Mouse (Mus musculus) heart, adult 2 months (tissue): ENCODE data around the gene Adgrb3. TPM values are rescaled to one million over a fixed set of nuclear protein-coding genes. Genes with fewer than 3 reads are reported as not detected.
A peak's percentile ranks its signal among the peaks of the same experiment; 100 is the strongest.

ENCODE experiments used
- DNase-seq, 2 experiments: peaks; one replicate each; pipeline ENCODE4 v3.0.0; 2021
- H3K27ac ChIP-seq: fragments of 200-600 bp; 2 replicates; pipeline ENCODE4 v1.8.1; 2022
- H3K27me3 ChIP-seq: fragments of 200-500 bp; 2 replicates; pipeline ENCODE4 v1.6.1; 2012; ENCODE audit warnings: mild to moderate bottlenecking, low read length, inconsistent platforms, mixed read lengths; ENCODE audit not compliant: control insufficient read depth, insufficient read depth
- H3K36me3 ChIP-seq: fragments of 200-500 bp; 2 replicates; pipeline ENCODE4 v1.6.1; 2012; ENCODE audit warnings: low read length, inconsistent platforms; ENCODE audit not compliant: control insufficient read depth, insufficient read depth
- H3K4me1 ChIP-seq: fragments of 200-500 bp; 2 replicates; pipeline ENCODE4 v1.6.1; 2011; ENCODE audit warnings: low read length; ENCODE audit not compliant: control insufficient read depth, insufficient read depth
- H3K4me3 ChIP-seq: fragments of 200-600 bp; 2 replicates; pipeline ENCODE4 v1.8.1; 2022
- H3K79me2 ChIP-seq: fragments of 200-500 bp; replicated peaks from 2 replicates; pipeline ENCODE4 v1.6.1; 2012; ENCODE audit warnings: mild to moderate bottlenecking, inconsistent platforms, low read length, moderate library complexity, mixed read lengths; ENCODE audit not compliant: control insufficient read depth, insufficient read depth
- H3K9ac ChIP-seq: fragments of 200-500 bp; 2 replicates; pipeline ENCODE4 v1.6.1; 2012; ENCODE audit warnings: low read depth, mild to moderate bottlenecking, control low read depth, inconsistent platforms, low read length, mixed read lengths
- CTCF ChIP-seq: fragments of 200-600 bp; IDR thresholded peaks from 2 replicates; pipeline ENCODE4 v1.8.1; 2022; ENCODE audit warnings: antibody characterized with exemption, mild to moderate bottlenecking, moderate library complexity
- EP300 ChIP-seq: fragments of 200-500 bp; IDR thresholded peaks from 2 replicates; pipeline ENCODE4 v1.6.1; 2011; ENCODE audit warnings: low read depth, low read length, control low read depth; ENCODE audit not compliant: insufficient read depth
- POLR2A ChIP-seq: fragments of 200-500 bp; IDR thresholded peaks from 2 replicates; pipeline ENCODE4 v1.6.1; 2011; ENCODE audit warnings: mild to moderate bottlenecking, low read depth, low read length, control low read depth; ENCODE audit not compliant: insufficient read depth
- WGBS: fragments of 180-500 bp; shearing (Covaris S2); methylation state at CpG from one replicate; pipeline ENCODE4 v1.1.7; 2018; 5-methylcytosine and 5-hydroxymethylcytosine counted together
- intact Hi-C: fragments of 180-260 bp; cut with DNase I; formaldehyde crosslinking; loops from one replicate; pipeline ENCODE4 v1.15.1; 2025
- polyA plus RNA-seq: library from polyadenylated mRNA; depleted of rRNA; stranded (reverse); fragments of >200 nt; gene quantifications from 2 replicates; pipeline ENCODE4 v1.2.3, GENCODE M21; 2012
- total RNA-seq, 2 experiments: library from RNA; stranded (reverse); gene quantifications; 2 replicates each; pipeline ENCODE4 v1.2.3; 2021

Gene Adgrb3
- total and polyA plus RNA-seq, 3 experiments = not detected

GRCm38 (mm10) chr1:25228381-25229244 is 600.9 kb downstream of the Adgrb3 start:
- DNase-seq = peak; percentile 46 to 67
- Histone ChIP-seq H3K79me2 (no peaks in the 10 kb centered on the region), H3K9ac (no peak overlapping the region), H3K4me1 (no peaks in the 10 kb centered on the region), H3K36me3 (no peaks in the 10 kb centered on the region), H3K27me3 (no peaks in the 10 kb centered on the region), H3K27ac (no peak overlapping the region), H3K4me3 (no peak overlapping the region)
- TF ChIP-seq CTCF (no peak), POLR2A (no peak), EP300 (no peak)
- 7% methylated on average over 37 of the region's 37 CpGs for WGBS
- intact Hi-C loops = no loop called here

DNA sequence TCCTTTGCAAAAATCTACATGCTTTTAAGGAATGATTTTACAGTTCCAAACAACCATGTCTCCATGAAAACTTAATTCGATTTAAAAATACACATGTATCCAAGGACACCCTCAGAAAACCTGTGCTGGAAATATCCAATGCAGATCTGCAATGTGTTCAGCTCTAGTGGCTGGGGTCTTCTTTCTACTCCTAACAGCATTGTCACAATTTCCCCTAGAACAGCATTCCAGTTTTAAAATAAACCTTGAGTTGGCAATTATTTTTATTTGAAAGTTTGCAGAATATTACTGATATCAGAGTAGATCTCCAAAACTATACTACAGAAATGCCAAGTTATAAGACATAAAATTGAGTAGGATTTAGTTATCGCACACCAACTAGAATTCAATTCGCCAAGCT is 601.6 kb downstream of the Adgrb3 start:
- Histone ChIP-seq H3K27me3 (no peaks in the 10 kb centered on the region), H3K4me3 (no peak overlapping the region), H3K36me3 (no peaks in the 10 kb centered on the region), H3K27ac (no peak overlapping the region), H3K79me2 (no peaks in the 10 kb centered on the region), H3K9ac (no peak overlapping the region), H3K4me1 (no peaks in the 10 kb centered on the region)
- 49% methylated on average over 3 of the region's 3 CpGs for WGBS
- TF ChIP-seq EP300 = no peak
- TF ChIP-seq POLR2A = no peak
- TF ChIP-seq CTCF = no peak
- no peak for DNase-seq
- intact Hi-C loops = no loop called here

- DNase-seq = no peak
- Histone ChIP-seq H3K27me3 (no peaks in the 10 kb centered on the region), H3K9ac (no peak overlapping the region), H3K4me1 (no peaks in the 10 kb centered on the region), H3K4me3 (no peak overlapping the region), H3K79me2 (no peaks in the 10 kb centered on the region), H3K27ac (no peak overlapping the region), H3K36me3 (no peaks in the 10 kb centered on the region)
- 50% methylated on average over 5 of the region's 5 CpGs for WGBS
- no peak for TF ChIP-seq EP300
- no peak for TF ChIP-seq CTCF
- no peak for TF ChIP-seq POLR2A
- intact Hi-C loops = no loop called here
These were observed 624.9 kb downstream of the Adgrb3 start for GRCm38 (mm10) chr1:25204636-25205035.

- no peak overlapping the region for H3K9ac ChIP-seq
- no peaks in the 10 kb centered on the region for H3K36me3 ChIP-seq
- no peaks in the 10 kb centered on the region for H3K4me1 ChIP-seq
- no peaks in the 10 kb centered on the region for H3K79me2 ChIP-seq
- no peak for TF ChIP-seq CTCF
- TF ChIP-seq POLR2A = no peak
- no peak for TF ChIP-seq EP300
- H3K27me3 ChIP-seq = no peaks in the 10 kb centered on the region
- DNase-seq = no peak
- no peak overlapping the region for H3K27ac ChIP-seq
- intact Hi-C loops = no loop called here
- H3K4me3 ChIP-seq = no peak overlapping the region
These were observed 630.1 kb downstream of the Adgrb3 start for GRCm38 (mm10) chr1:25199392-25199791.

GRCm38 (mm10) chr1:25191986-25192385 is 637.5 kb downstream of the Adgrb3 start:
- TF ChIP-seq POLR2A (no peak), EP300 (no peak), CTCF (no peak)
- no peaks in the 10 kb centered on the region for H3K4me1 ChIP-seq
- no peak overlapping the region for H3K27ac ChIP-seq
- H3K79me2 ChIP-seq = no peaks in the 10 kb centered on the region
- DNase-seq = no peak
- no peak overlapping the region for H3K9ac ChIP-seq
- H3K36me3 ChIP-seq = no peaks in the 10 kb centered on the region
- H3K4me3 ChIP-seq = no peak overlapping the region
- 77% methylated on average over 11 of the region's 11 CpGs for WGBS
- no peaks in the 10 kb centered on the region for H3K27me3 ChIP-seq
- intact Hi-C loops = no loop called here

- H3K36me3 ChIP-seq = no peaks in the 10 kb centered on the region
- no peaks in the 10 kb centered on the region for H3K79me2 ChIP-seq
- intact Hi-C loops = no loop called here
- WGBS = 49% methylated on average over 9 of the region's 9 CpGs
- H3K9ac ChIP-seq = no peak overlapping the region
- H3K4me3 ChIP-seq = no peak overlapping the region
- no peak for TF ChIP-seq POLR2A
- TF ChIP-seq EP300 = no peak
- no peak for TF ChIP-seq CTCF
- no peak for DNase-seq
- no peak overlapping the region for H3K27ac ChIP-seq
- no peaks in the 10 kb centered on the region for H3K27me3 ChIP-seq
- no peaks in the 10 kb centered on the region for H3K4me1 ChIP-seq
These were observed 640.2 kb downstream of the Adgrb3 start for GRCm38 (mm10) chr1:25189261-25189660.
